Mouse (Mus musculus) midbrain, embryonic 14.5 days (tissue): Measurements from ENCODE around the gene Zbtb12. TPM values are rescaled to one million over a fixed set of nuclear protein-coding genes. Genes with fewer than 3 reads are reported as not detected.
A peak's percentile ranks its signal among the peaks of the same experiment; 100 is the strongest.
"Not testable (repeated sequence)": the region's sequence is repeated elsewhere in the genome, so short reads cannot be mapped to it uniquely, and the experiment has no call there.

Source experiments
- ATAC-seq: fragments of 200-750 bp; cut with Nextera tagmentation; 2 replicates; pipeline ENCODE4 v1.8.0; 2017; ENCODE audit warnings: moderate number of reproducible peaks, moderate library complexity; ENCODE audit not compliant: low FRiP score, low TSS enrichment
- DNase-seq: peaks from one replicate; pipeline ENCODE4 v3.0.0-alpha.2; 2015
- H3K27ac ChIP-seq: fragments of 300-500 bp; sonication (generic); replicated peaks from 2 replicates; pipeline ENCODE4 v1.5.1; 2014; ENCODE audit warnings: mild to moderate bottlenecking, low read depth, low read length, moderate library complexity
- H3K27me3 ChIP-seq: fragments of 300-500 bp; sonication (generic); 2 replicates; pipeline ENCODE4 v1.6.1; 2014; ENCODE audit warnings: low read length, control low read depth, mixed read lengths; ENCODE audit not compliant: control insufficient read depth, insufficient read depth
- H3K36me3 ChIP-seq: fragments of 300-500 bp; sonication (generic); 2 replicates; pipeline ENCODE4 v1.6.1; 2014; ENCODE audit warnings: low read length, control low read depth; ENCODE audit not compliant: control insufficient read depth, insufficient read depth
- H3K4me1 ChIP-seq: fragments of 300-500 bp; sonication (generic); 2 replicates; pipeline ENCODE4 v1.6.1; 2014; ENCODE audit warnings: mild to moderate bottlenecking, antibody characterized with exemption, low read length, control low read depth; ENCODE audit not compliant: control insufficient read depth, insufficient read depth
- H3K4me2 ChIP-seq: fragments of 300-500 bp; sonication (generic); 2 replicates; pipeline ENCODE4 v1.6.1; 2014; ENCODE audit warnings: mild to moderate bottlenecking, low read length, moderate library complexity
- H3K4me3 ChIP-seq: fragments of 300-500 bp; sonication (generic); replicated peaks from 2 replicates; pipeline ENCODE4 v1.5.1; 2014; ENCODE audit warnings: low read depth, low read length
- H3K9ac ChIP-seq: fragments of 300-500 bp; sonication (generic); replicated peaks from 2 replicates; pipeline ENCODE4 v1.6.1; 2014; ENCODE audit warnings: mild to moderate bottlenecking, low read length, moderate library complexity
- H3K9me3 ChIP-seq: fragments of 300-500 bp; sonication (generic); 2 replicates; pipeline ENCODE4 v1.6.1; 2016; ENCODE audit warnings: low read length, control low read depth, mixed read lengths; ENCODE audit not compliant: control insufficient read depth
- WGBS: fragments of 180-500 bp; shearing (Covaris S2); extraction: QIAGEN DNeasy Blood & Tissue Kit; methylation state at CpG from one replicate; pipeline ENCODE4 v1.1.7; 2014; 5-methylcytosine and 5-hydroxymethylcytosine counted together
- polyA plus RNA-seq: library from polyadenylated mRNA; unstranded; fragments of >200 nt; fragmentation: Nextera tagmentation; extraction: Ambion mirVana; gene quantifications from 2 replicates; pipeline ENCODE4 v1.2.1, GENCODE M21; 2014

Gene Zbtb12
- polyA plus RNA-seq, 1 experiment from 2014 or later: 3.0 TPM

DNA sequence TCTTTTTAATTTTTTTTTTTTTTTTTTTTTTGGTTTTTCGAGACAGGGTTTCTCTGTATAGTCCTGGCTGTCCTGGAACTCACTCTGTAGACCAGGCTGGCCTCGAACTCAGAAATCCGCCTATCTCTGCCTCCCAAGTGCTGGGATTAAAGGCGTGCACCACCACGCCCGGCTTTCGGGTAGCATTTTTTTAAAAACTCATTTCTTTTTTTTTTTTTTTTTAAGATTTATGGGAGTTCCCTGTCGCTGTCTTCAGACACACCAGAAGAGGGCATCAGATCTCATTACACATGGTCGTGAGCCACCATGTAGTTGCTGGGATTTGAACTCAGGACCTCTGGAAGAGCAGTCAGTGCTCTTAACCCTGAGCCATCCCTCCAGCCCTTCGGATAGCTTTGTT, 22.7 kb downstream of the Zbtb12 start:
- ATAC-seq, DNase-seq: not testable (repeated sequence)

DNA sequence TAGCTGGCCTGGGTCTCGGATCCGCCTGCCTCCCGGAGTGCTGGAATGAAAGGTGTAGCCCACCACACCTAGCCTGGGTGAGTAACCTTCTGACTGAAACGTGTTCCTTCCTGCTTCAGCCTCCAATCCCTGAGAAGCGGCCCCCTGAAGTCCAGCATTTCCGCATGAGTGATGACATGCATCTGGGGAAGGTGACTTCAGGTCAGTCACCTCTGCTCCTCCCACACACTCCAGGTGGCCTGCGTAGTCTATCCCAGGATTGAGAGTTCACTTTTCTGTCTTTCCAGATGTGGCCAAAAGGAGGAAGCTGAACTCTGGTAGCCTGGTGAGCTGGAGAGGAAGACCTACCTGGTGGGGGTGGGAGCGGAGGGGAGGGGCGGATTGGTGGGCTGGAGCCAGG, 23.6 kb downstream of the Zbtb12 start:
- H3K4me1 ChIP-seq: peaks cover 7% of the 10 kb centered on the region
- no peak overlapping the region for H3K4me2 ChIP-seq
- DNase-seq (no peak), ATAC-seq (no peak)
- H3K36me3 ChIP-seq: peaks cover 63% of the 10 kb centered on the region
- 92% methylated on average over 9 of the region's 9 CpGs for WGBS
- no peak overlapping the region for H3K9ac ChIP-seq
- H3K9me3 ChIP-seq: no peaks in the 10 kb centered on the region
- H3K27ac ChIP-seq: no peak overlapping the region
- no peak overlapping the region for H3K4me3 ChIP-seq
- no peaks in the 10 kb centered on the region for H3K27me3 ChIP-seq

More for the DNA sequence above, 22.7 kb downstream of the Zbtb12 start:
- H3K4me3 ChIP-seq, H3K9ac ChIP-seq, H3K27ac ChIP-seq, H3K9me3 ChIP-seq, H3K27me3 ChIP-seq, H3K4me2 ChIP-seq: not testable (repeated sequence)
- H3K36me3 ChIP-seq: peaks cover 53% of the 10 kb centered on the region
- 96% methylated on average over 9 of the region's 10 CpGs for WGBS
- H3K4me1 ChIP-seq: peaks cover 13% of the 10 kb centered on the region

DNA sequence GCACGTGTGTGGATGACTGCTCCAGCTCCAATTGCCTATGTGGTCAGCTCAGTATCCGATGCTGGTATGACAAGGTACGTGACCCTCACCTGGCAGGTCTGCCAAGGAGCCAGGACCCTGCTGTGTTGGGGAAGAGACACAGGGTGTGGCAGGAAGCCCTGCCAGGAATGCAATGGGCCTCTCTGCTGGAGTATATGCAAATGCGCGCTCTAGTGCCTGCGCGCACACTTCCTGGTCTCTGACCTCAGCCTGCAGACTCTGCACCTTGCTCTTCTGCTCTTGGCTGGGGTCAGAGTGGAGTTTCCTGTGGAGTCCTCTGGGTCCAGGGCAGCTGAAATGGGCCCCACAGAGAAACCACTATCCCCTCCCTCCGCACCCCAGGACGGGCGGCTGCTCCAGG, 31.7 kb downstream of the Zbtb12 start:
- Histone ChIP-seq H3K27ac (no peak overlapping the region), H3K4me2 (no peak overlapping the region), H3K9me3 (no peaks in the 10 kb centered on the region), H3K4me3 (no peak overlapping the region), H3K27me3 (no peaks in the 10 kb centered on the region), H3K9ac (no peak overlapping the region), H3K36me3 (peaks cover 82% of the 10 kb centered on the region), H3K4me1 (no peaks in the 10 kb centered on the region)
- DNase-seq: no peak
- 90% methylated on average over 10 of the region's 10 CpGs for WGBS
- no peak for ATAC-seq

DNA sequence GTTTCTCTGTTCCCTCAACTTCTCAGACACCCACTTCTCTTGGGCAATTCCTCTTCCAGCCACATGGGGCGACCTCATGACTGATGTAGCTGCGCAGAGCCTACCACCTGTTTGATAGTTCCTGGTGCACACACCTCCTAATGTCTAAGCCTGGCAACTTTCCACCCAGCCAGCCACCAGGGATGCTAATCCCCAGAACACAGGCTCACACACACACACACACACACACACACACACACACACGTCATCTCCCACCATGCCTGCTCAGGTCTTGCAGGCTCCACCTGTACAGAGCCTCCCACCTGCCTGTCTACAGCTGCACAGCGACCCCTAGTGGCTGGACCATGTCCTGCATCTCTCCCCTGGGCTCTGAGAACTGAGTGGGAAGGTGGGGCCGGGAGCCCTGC, 32.7 kb downstream of the Zbtb12 start:
- peaks cover 72% of the 10 kb centered on the region for H3K36me3 ChIP-seq
- H3K9ac ChIP-seq: no peak overlapping the region
- 43% methylated on average over 5 of the region's 5 CpGs for WGBS
- H3K4me3 ChIP-seq: no peak overlapping the region
- peak; percentile 77 for DNase-seq
- no peak overlapping the region for H3K4me2 ChIP-seq
- no peaks in the 10 kb centered on the region for H3K4me1 ChIP-seq
- ATAC-seq: peak; percentile 49; the same call in 1 of the 2 replicates
- no peak overlapping the region for H3K27ac ChIP-seq
- H3K27me3 ChIP-seq: no peaks in the 10 kb centered on the region
- H3K9me3 ChIP-seq: no peaks in the 10 kb centered on the region

DNA sequence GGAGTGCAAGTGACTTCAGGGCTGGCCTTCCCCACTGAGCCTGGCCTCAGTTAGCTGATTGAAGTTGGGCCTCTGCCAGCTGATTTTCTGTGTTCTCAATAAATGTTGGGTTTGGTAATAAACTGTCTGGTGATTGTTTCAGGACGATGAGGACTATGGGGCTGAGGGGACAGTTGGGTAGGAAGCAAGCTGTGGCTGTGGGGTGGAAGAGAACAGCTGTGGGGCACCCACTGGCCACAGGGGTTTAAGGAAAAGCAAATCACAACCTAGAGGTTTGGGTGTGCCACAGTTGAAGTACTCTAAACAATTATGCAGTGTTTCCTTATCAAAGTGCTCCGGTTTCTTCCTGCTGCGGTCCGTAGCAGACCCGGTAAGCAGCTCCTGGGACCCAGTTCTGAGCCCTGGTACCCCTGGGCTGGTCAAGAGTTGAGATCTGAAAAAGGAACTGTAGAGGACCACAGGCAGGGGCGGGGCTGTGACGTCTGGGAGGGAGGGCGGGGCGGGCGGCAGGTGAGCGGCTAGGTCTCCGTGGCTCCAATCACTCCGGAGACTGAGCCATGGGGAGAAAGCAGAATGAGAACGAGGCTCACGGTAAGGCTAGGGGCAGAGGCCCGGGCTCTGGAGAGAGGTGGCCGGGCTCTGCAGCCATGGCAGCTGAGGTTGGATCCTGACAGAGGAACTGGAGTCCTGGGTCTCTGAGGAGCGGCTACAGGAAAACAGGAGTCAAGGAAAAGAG, 34.8 kb downstream of the Zbtb12 start, which contains the start of gene Slc44a4:
Slc44a4 (plus strand) TSS at position 537 of the 736 bp plus-strand sequence.
- Histone ChIP-seq H3K9ac (no peak within 1 kb of the TSS), H3K9me3 (no peaks in the 10 kb centered on the region), H3K4me1 (no peaks in the 10 kb centered on the region), H3K27me3 (no peaks in the 10 kb centered on the region), H3K27ac (no peak within 1 kb of the TSS), H3K4me2 (no peak within 1 kb of the TSS), H3K4me3 (no peak within 1 kb of the TSS), H3K36me3 (peaks cover 51% of the 10 kb centered on the region)
- no peak for ATAC-seq
- no peak for DNase-seq
- 41% methylated on average over 18 of the region's 18 CpGs for WGBS

DNA sequence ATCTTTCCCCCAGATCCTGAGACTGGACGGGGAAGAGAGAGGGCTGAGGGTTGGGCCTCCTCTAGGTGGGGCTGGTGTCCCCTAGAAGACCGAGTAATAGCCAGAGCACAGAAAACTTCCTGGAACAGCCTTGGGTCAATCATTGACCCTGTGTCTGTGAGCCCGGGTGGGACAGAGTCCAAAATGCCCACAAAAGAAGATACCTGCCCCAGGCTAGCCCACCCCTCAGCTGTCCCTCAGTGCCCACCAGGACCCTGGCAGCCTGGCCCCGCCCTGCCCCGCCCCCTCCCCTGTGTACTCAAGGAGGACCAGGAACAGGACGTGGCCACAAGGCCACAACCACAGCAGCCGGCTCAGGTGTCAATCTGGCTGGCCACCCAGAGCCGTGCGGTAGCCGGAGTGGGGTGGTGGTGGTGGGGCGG, 36.1 kb downstream of the Zbtb12 start:
- no peaks in the 10 kb centered on the region for H3K27me3 ChIP-seq
- WGBS: 27% methylated on average over 11 of the region's 11 CpGs
- no peak overlapping the region for H3K4me3 ChIP-seq
- ATAC-seq (no peak), DNase-seq (peak; percentile 17)
- H3K4me2 ChIP-seq: no peak overlapping the region
- H3K27ac ChIP-seq: no peak overlapping the region
- no peaks in the 10 kb centered on the region for H3K4me1 ChIP-seq
- H3K9me3 ChIP-seq: no peaks in the 10 kb centered on the region
- peaks cover 38% of the 10 kb centered on the region for H3K36me3 ChIP-seq
- no peak overlapping the region for H3K9ac ChIP-seq

DNA sequence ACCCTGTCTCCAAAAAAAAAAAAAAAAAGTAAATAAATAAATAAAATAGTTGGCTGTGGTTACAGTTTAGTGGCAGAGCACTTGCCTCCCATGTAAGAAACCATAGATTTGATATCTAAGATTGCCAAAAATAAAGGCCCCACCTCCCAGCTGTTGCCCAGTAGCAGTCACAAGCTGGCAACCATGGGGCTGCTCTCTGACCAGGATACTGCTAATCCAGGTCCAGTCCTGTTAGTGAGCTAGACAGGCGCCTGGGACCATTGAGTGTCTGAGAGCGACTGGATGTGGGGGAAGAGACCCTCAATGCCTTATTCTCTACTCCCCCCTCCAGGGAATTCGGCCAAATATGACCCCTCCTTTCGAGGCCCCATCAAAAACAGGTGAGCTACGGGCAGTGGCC, 37.0 kb downstream of the Zbtb12 start:
- peaks cover 29% of the 10 kb centered on the region for H3K36me3 ChIP-seq
- ATAC-seq (no peak), DNase-seq (no peak)
- H3K4me1 ChIP-seq: no peaks in the 10 kb centered on the region
- H3K4me3 ChIP-seq: no peak overlapping the region
- no peaks in the 10 kb centered on the region for H3K9me3 ChIP-seq
- H3K4me2 ChIP-seq: no peak overlapping the region
- H3K27ac ChIP-seq: no peak overlapping the region
- H3K9ac ChIP-seq: no peak overlapping the region
- H3K27me3 ChIP-seq: no peaks in the 10 kb centered on the region
- WGBS: 89% methylated on average over 5 of the region's 5 CpGs

DNA sequence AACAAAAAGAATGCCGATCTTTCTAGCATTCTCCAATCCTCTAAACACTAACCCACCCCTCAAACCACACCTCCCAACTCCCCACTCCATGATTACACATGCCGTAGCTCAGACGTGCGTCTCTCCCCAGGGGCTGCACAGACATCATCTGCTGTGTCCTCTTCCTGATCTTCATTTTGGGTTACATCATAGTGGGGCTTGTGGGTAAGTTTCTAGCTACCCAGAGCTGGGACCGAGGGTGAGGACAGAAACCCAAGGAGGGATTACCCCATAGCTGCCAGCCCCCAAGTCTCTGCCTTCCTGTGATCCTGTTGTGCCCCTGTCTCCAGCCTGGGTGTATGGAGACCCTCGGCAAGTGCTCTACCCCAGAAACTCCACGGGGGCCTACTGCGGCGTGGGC, 37.9 kb downstream of the Zbtb12 start:
- Histone ChIP-seq H3K36me3 (peaks cover 20% of the 10 kb centered on the region), H3K4me3 (no peak overlapping the region), H3K4me1 (no peaks in the 10 kb centered on the region), H3K27me3 (no peaks in the 10 kb centered on the region), H3K9ac (no peak overlapping the region), H3K9me3 (no peaks in the 10 kb centered on the region), H3K4me2 (no peak overlapping the region), H3K27ac (no peak overlapping the region)
- DNase-seq (no peak), ATAC-seq (no peak)
- 83% methylated on average over 9 of the region's 9 CpGs for WGBS

DNA sequence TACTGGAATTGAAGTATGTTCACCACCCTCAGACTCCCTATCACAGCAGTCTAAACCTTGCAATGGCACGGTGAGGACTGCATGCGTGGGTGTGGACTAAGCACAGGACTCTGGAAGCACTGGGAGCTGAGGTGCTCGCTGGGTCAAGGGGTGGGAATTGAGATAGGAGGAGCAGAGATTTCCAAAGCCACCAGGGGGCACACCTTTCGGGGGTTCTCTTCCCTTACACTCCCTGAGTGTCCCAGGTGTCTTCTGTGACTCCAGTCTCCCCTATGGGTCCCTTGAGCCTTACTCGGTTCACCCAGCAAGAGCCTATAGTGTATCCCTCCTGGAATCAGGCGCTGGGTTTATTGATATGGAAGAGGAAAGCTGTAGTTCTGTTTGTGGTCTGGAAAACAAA, 43.7 kb downstream of the Zbtb12 start:
- H3K9me3 ChIP-seq: no peaks in the 10 kb centered on the region
- no peak overlapping the region for H3K9ac ChIP-seq
- H3K36me3 ChIP-seq: no peaks in the 10 kb centered on the region
- H3K4me3 ChIP-seq: no peak overlapping the region
- DNase-seq (no peak), ATAC-seq (no peak)
- WGBS: 55% methylated on average over 6 of the region's 6 CpGs
- H3K27me3 ChIP-seq: no peaks in the 10 kb centered on the region
- H3K27ac ChIP-seq: no peak overlapping the region
- no peaks in the 10 kb centered on the region for H3K4me1 ChIP-seq
- H3K4me2 ChIP-seq: no peak overlapping the region
